Mouse (Mus musculus): Measurements from ENCODE around the gene Hist1h4b.
"Not testable (repeated sequence)": the region's sequence is repeated elsewhere in the genome, so short reads cannot be mapped to it uniquely, and the experiment has no call there.

Hist1h4b gene

DNA sequence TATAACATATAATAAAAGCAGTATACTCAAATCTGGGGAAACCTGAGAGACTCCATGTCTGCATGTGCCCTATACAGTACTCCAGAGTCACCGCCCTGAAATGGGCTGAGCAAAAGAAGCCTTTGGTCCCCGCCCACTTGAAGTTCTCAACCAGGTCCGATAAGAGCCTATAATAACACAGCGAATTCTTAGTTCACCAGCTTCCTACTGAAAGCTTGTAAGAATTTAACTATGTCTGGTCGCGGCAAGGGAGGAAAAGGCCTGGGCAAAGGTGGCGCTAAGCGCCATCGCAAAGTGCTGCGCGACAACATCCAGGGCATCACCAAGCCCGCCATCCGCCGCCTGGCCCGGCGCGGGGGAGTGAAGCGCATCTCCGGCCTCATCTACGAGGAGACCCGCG lies at the start of gene Hist1h4b:
Hist1h4b (plus strand) TSS at position 224 of the 400 bp plus-strand sequence.
- peak; percentile 92 for DNase-seq (ENCODE audit: low spot score)

DNA sequence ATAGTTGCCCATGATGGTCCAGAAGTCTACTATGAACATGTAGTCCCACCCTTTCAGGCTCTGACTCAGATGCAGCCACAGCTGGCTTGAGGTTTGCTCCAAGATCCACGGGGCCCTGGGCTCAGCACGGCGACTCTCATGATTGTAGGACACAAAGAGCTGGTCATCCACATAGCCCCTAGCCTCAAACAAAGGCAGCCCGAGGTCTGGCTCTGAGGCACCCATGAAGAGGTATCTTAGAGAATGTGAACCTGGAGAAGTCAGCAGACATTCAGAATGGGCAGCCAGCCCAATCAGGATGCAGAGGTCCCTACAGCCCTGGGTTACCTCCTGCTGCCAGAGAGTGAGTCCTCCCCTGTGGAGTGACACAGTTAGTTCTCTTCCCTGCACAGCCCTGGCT lies 48.8 kb upstream of the Hist1h4b start:
- no peak for DNase-seq (ENCODE audit: low spot score)

DNA sequence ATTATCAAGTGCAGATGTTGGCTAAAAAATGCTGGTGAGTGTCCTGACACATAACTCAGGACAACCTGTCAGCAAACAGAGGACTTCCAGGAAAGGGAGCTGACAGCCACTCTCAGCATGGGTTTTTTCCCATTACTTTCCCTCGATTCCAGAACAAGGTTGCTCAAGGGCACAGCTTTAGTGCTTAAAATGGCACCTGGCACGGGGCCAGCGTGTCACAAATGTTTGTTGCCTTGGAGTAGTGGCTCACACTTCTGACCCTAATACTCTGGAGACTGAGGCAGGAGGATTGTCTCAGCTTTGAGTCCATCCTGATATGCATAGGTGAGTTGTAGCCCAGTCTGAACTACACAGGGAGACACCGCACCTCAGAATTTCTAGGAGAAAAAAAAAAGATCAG lies 48.2 kb upstream of the Hist1h4b start:
- no peak for DNase-seq (ENCODE audit: low spot score)

DNA sequence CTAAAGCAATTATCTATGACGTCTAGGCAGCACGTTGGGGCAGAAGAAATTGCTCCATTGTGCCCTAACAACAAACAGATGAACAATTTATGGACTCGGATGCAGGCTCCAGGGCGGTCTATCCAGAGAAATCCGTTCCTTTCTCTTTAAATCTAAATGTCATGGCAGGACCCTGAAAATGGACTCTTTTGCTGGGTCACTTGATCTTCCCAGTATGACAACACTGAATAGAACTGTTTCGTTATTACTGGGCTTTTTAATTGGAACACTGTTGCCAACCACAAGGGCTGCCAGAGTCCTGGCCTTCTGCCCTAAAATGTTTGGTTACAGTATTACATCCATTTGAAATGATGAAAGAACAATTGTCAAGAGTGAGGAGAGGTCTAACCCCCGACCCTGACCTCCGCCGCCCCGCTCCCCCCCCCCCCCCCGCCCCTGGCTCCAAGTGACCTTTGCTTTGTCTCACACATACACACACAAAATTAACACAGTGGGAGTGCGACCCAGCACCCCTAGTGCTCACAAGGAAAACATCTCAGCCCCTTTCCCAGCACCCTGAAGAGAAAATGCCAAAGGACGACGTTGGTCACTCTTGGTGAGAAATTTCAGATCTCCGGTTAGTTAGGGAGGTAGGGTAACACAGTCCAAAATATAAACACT lies 47.0 kb upstream of the Hist1h4b start:
- no peak for DNase-seq (ENCODE audit: low spot score)

DNA sequence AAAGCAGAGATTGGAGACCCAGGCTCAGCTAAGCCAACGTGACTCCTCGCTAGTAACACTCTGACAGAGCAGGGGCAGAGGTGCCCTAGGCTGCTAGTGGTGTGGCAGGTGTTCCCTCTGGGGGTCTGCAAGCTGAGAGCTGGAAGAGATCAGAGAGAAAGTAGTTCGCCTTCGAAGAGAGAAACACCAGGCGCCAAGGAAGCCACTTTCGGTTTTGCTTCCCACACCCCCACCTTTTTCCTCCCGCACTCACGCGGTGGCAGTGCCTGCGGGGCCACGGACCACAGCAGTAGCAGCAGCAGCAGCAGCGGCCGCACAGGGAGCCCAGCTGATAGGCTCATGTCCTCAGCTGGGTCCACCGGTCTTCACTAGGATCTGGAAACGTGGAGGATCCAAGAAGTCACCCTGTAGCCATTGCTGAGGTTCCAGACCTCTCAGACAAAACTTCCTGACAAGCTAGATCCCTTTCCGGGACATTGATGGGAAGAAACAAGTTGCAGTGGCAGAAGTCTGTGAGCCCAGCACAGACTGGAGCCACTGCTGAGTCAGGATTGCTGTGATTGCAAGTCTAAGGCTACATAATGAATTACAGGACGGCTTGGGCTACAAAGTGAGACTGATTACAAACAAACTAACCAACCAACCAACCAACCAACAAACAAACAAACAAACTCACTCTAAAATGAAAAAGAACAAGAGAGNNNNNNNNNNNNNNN lies 46.3 kb upstream of the Hist1h4b start, which contains the start of gene Hfe:
Hfe (minus strand) TSS at position 481 of the 716 bp plus-strand sequence.
- no peak for DNase-seq (ENCODE audit: low spot score)

DNA sequence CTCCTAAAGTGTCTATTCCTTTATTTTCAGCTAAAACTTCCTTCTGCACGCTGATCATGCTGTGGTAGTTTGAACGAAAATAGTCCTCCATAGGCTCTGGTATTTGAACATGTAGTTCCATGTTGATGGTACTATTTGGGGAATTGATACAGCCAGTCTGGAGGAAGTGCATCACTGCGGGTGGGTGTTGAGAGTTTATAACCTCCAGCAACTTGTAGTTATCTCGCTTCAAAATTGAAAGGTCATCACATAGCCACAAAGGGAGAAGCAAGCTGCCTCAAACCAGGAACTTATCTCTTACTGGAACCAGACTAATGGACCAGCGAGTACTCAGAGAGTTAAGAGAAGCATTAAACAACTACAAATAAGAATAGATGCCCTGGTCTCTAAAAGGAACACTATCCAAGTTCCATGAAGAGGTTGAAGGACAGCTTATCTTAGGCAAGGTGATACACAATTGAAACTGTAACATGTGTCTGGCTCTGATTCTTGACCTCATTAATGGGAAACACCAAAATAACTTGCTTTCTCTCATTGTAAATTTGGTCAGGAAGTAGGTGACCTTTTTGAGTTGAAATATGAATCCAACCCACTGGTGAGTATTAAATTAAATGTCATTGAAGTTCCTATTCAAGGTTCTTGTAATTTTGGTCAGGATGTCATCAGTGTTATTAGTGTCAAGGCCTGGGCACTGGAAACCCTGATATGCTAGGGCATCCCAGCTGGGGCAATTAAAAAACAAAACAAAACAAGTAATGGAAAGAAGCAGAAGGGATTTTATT lies 40.4 kb upstream of the Hist1h4b start:
- no peak for DNase-seq (ENCODE audit: low spot score)

DNA sequence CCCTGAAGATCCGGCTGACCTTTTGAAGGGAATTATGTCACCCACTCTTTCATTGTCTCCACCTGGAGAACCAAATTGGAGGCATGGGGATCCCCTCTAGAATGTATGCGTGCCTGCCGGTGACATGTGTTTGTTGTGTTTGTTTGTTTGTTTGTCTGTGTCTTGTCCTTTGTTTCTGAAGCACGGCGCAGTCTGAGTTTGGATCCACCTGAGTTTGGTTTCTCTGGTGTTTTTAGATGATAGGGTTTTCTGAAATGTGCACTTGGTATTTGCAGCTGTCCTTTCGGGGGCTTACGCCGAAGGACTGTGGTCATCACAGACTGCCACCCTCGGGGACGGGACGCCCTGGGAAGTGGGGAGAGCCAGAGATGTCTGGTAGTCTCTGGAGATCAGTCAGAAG lies 39.6 kb upstream of the Hist1h4b start:
- no peak for DNase-seq (ENCODE audit: low spot score)

DNA sequence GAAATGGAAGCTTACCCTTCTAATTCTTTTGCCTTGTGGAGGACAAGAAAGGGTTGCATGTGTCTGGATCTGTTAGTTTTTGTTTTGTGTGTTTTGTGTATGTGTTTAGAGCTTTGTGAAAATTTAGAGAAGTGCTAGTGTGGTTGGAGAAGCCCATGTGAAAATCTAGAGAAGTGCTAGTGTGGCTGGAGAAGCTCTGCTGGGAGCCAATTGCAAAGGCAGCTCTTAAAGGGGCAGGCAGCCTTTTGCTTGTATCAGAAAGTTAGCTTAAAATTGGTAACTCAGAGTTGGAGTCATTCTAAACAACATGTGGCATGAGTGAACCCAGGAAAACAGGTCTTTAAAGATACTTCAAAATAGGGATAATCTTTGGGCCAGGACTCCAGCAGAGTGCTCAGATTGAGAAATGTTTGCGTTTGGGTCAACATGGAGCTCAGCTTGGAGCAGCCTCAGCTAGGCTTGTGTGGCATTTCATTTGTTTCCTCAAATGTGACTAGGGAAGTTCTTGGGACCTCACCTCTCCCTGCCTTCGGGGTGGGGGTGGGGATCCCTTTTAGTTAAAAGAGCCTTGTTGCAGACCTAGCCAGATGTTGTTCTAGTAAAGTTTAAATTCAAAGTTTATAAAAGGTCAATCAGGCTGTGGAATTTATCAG lies 39.1 kb upstream of the Hist1h4b start:
- DNase-seq (ENCODE audit: low spot score) = not testable (repeated sequence)

DNA sequence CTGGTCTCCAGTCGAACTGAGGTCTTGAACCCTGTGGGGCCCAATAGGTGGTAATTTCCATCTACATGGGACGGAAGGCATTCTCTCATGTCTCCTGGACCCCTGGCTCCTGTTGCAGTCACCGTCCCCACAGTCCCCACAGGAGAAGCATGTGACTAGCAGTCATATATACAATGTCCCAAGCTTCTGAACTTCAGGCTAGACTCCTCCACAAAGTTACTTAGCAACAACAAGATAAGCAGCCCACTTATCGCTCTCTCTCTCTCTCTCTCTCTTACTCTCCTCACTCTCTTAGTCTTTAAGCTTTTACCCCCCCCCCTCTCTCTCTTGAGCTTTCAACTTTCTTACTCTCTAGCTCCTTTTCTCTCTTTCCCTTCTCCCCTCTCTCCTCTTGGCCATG lies 32.6 kb upstream of the Hist1h4b start:
- no peak for DNase-seq (ENCODE audit: low spot score)

DNA sequence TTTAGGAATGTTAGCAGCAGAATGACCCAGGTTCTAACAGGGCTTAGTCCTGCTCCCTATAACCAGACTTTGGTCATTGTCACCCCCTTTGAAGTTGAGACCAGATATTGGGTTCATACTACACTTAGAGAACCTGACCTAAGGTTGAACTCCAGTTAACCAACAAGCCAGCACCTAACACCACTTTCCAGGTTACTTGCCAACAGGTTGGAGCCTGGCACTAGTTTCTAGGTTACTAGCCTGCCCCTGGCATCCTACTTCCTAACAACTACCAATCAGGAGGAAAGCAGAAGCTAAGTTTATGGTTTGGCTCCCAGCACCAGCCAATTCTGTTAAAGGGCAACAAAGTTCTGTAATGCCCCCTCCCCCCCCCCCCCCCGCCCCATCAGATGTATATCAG lies 31.6 kb upstream of the Hist1h4b start:
- no peak for DNase-seq (ENCODE audit: low spot score)

DNA sequence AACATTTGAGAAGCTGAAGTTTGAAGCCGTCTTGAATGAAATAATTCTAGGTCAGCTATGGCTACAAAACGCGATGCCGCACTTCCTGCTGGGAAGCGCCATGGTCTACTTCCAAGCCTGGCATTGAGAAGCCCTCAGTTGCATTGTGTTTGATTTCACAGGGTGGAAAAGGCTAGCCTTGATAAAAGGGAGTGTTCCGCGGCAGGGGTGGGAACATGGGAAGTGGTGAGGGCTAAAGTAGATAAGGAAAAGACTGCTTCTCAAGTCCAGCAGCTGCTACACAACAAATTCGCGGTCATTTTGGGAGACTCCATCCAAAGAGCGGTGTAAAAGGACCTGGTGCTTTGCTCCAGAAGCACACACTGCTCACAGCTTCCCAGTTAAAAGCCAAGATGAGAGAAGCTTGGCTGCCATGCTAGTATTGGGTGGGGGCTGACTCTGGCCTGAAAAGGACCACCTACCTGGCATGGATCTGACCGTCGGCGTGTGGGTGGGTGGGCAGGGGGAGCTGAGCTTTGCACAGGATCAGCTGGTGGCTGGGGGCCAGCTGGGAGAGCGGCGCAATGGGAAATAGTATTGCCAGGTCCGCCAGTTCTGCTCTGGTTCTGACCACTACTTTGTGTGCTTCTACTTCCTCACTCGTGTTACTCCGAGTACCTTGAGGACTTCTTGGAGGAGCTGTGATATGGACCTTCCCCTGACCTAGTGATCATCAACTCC lies 28.2 kb upstream of the Hist1h4b start:
- no peak for DNase-seq (ENCODE audit: low spot score)

DNA sequence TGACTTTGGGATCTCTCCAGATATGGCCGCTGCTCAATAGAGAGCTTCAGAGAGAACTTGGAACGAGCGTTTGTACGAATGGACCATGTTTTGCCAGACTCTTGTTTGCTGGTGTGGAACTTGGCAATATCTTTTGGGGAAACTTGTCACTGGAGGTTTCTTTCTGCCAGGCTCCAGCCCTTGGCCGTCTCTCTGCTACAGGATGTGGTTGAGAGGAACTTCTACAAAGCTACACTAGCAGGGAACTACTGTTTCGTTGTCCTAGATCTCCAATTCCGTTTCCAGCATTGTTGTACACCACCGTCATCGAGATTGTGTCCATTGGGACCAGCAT lies 27.7 kb upstream of the Hist1h4b start:
- no peak for DNase-seq (ENCODE audit: low spot score)

DNA sequence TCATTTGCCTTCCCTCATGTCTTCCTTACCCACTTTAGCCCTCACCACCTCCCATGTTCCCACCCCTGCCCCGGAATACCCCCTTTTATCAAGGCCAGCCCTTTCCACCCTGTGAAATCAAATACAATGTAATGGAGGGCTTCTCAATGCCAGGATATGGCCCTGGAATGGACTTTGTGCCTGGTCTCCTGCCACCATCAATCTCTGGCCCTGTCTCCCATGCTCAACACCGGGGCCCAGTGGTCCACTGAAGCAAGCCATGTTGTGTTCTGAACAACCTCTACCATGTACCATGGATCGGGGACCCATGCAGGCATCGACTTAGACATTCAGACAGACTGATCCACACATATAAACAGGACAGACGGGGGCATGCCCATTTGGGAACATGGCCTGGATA lies 27.1 kb upstream of the Hist1h4b start:
- no peak for DNase-seq (ENCODE audit: low spot score)

DNA sequence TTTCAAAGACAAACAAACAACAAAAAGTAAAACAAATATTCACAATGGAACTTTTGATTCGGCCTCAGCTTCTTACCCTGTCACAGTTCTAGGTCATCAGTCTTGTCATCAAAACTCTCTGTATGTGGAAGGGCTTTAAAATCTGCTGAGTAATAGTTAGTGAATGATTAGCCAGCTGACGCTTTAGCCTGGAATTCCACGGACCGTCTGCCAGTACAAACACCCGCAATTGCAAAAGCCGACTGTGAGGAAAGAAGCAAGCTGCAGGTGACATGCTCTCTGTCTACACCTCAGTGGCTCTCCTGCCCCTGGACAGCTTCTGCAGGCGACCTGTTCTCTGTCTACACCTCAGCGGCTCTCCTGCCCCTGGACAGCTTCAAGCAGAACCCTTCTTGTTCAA lies 26.3 kb upstream of the Hist1h4b start:
- DNase-seq (ENCODE audit: low spot score) = no peak

DNA sequence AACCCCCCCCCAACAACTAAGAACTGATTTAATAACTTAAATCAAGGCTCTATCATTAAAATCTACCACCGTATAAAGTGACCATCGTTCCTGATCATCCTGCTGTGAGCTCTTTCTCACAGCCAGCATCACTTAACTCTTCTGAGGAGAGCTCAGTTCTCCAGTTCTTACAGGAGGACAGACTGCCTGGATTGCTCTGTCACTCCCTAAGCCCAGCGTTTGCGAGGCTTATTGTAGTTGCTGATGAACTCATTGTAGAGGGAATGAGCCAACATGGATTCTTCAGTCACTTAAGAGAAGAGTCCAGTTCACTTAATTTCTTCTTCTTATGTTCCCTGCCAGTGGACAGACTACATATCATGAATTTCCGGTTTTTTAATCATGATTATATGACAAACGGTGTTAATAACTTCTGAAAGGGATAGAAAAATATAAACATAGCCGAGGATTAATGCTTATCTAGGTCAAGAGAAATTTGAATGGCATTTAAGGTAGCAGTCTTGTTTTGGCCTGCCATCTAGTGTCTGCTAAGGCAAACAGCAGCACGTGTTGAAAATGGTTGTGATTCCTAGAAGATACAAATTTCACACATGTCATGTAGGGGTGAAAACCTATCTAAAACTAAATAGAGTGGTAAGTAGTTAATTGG lies 24.5 kb upstream of the Hist1h4b start:
- no peak for DNase-seq (ENCODE audit: low spot score)

DNA sequence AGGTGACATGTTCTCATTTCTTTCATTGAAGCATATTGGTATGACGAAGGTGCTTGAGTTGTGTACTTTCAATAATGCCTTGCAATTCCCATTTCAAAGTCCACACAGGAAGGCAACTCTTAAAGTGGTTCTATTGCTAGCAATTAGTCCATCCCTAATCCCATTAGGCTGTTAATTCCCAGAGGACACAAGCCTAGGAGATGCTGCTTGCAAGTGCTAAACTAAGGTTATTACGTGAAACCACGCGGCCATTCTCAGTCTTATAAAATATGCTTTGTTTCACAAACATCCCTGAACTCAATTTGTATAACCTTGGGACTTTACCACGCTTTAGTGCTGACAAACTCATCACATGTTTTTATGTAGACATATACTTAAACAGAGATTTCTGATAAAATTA lies 19.7 kb upstream of the Hist1h4b start:
- DNase-seq (ENCODE audit: low spot score) = no peak

DNA sequence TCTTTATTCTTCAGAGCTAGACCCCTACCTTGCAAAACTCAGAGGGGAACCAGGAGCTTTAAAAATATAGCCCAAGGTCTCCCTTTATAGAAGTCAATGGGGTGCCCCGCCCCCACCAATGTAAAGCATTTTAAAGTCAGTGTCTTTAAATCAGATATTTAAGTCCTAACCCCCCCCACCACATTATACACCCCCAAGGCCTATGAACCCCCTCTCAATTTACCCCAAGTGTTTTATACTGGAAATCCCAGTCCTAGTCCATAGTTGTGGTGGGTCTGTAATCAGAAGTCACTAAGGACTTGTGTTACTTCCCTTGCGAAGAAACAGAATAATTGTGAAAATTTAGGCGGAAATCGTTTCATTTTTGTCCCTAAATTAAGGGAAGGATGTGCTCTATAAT lies 18.8 kb upstream of the Hist1h4b start:
- no peak for DNase-seq (ENCODE audit: low spot score)

DNA sequence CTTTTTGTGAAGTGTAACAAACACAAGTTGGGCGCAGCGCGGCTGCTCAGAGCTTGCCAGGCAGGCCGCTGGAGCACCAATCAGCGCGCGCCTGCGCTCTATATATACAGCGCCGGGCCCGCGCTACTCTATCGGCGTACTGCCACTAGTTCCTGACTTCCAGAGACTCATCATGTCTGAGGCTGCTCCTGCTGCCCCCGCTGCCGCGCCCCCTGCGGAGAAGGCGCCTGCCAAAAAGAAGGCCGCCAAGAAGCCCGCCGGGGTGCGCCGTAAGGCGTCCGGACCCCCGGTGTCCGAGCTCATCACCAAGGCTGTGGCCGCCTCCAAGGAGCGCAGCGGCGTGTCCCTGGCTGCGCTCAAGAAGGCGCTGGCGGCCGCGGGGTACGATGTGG lies 18.1 kb upstream of the Hist1h4b start, which contains the start of gene Hist1h1c:
Hist1h1c (plus strand) TSS at position 132 of the 392 bp plus-strand sequence.
- DNase-seq (ENCODE audit: low spot score) = peak; percentile 84

DNA sequence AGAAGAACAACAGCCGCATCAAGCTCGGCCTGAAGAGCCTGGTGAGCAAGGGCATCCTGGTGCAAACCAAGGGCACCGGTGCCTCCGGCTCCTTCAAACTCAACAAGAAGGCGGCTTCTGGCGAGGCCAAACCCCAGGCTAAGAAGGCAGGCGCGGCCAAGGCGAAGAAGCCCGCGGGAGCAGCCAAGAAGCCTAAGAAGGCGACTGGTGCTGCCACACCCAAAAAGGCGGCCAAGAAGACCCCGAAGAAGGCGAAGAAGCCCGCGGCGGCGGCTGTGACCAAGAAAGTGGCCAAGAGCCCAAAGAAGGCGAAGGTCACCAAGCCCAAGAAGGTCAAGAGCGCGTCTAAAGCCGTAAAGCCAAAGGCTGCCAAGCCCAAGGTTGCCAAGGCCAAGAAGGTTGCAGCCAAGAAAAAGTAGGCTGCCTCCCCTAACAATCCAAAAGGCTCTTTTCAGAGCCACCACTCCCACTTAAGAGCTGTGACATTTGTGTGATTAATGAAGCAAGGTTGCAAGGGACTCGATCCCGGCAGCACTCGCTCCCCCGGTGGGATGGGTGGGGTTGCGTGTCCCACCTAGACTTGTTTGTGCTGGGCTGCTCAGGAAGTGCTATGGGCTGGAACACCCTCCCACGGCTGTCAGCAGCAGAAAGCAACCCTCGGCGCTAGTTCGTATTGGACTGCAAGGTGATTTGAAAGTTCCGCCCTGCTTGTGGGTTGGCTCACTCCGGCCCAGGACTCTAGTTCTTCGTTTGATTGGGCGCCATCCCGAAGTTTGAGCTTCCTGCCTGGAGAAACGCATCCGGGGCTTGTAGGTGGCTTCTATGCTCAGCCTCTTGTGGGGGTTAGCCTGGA lies 17.5 kb upstream of the Hist1h4b start:
- peak; percentile 94 for DNase-seq (ENCODE audit: low spot score)

DNA sequence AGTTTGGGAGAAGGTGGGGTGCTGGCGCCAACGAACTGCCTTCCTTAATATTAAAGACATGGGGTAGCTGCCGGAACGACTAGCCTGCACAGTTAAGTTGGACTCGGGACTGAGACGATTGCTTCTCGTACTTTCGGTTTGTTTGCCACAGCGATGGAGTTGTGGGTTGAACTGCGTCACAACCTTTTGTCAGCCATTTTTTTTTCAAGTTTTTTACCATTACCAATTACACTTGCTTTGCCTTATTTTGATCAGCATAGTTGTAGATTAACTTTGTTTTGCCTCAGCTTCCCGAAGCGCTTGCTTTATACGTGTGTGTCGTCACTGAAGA lies 16.9 kb upstream of the Hist1h4b start:
- DNase-seq (ENCODE audit: low spot score) = no peak

Data from left cerebral cortex, adult 11 months (tissue).